In the genomic region with DNA sequence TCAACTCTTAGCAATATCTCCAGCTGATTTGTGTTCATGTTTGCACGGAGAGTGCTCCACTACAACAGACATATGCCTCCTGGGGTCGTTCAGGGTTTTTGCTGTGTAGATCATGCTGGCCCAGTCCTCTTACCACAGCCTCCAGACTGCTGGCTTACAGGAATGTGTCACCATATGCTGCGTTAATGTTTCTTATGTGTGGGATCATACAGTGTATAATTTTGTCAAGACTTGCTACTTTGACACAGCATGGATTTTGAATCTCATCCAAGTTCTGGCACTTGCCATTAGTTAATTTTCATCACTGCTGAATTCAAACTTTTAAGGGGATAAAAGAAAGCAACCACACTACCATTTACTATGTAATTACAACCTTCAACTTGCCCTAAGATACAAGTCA, we compare ENCODE assay signal across 8 mouse cellular contexts. TPM values are rescaled to one million over a fixed set of nuclear protein-coding genes. Genes with fewer than 3 reads are reported as not detected.
A peak's percentile ranks its signal among the peaks of the same experiment; 100 is the strongest.
DNase-seq lines count a peak whose midpoint lies in the region; ATAC-seq and TF ChIP-seq lines count a peak whose summit lies in the region.

No protein-coding gene starts in this region.

- peaks cover 32% of the 10 kb centered on the region for H3K4me1 ChIP-seq in erythroblast, embryonic 14.5 days (ENCODE audit: control insufficient read depth)
- H3K4me1 ChIP-seq in testis, adult 2 months (ENCODE audit: control insufficient read depth, insufficient read depth, low read length), result peaks cover 2% of the 10 kb centered on the region; the same call in 1 of the 2 replicates
- H3K4me1 ChIP-seq in liver, embryonic 11.5 days (replicated peaks; ENCODE audit: control insufficient read depth, insufficient read depth, low read length), result peaks cover 10% of the 10 kb centered on the region

- no peak for TF ChIP-seq POLR2A in testis, adult 2 months (IDR thresholded peaks at IDR 0.05; ENCODE audit: control insufficient read depth, low read depth, low read length)

- H3K9me3 ChIP-seq in erythroblast, embryonic 14.5 days (ENCODE audit: control insufficient read depth, low read length), result no peaks in the 10 kb centered on the region
- no peaks in the 10 kb centered on the region for H3K9me3 ChIP-seq in liver, embryonic 11.5 days (ENCODE audit: control insufficient read depth, low read length)

- peaks cover 12% of the 10 kb centered on the region for H3K36me3 ChIP-seq in erythroblast, embryonic 14.5 days (ENCODE audit: control insufficient read depth)
- no peaks in the 10 kb centered on the region for H3K36me3 ChIP-seq in testis, adult 2 months (ENCODE audit: control insufficient read depth, insufficient read depth, low read length)
- no peaks in the 10 kb centered on the region; the same call in 1 of the 2 replicates for H3K36me3 ChIP-seq in liver, embryonic 11.5 days (ENCODE audit: control insufficient read depth, insufficient read depth, low read length)

- ATAC-seq in erythroblast, adult 5-6 weeks (replicated peaks; ENCODE audit: low FRiP score, poor library complexity, severe bottlenecking), result no peak
- no peak for ATAC-seq in liver, embryonic 11.5 days (replicated peaks; ENCODE audit: low FRiP score)
- no peak for ATAC-seq in megakaryocyte-erythroid progenitor cell, adult 5-6 weeks (replicated peaks; ENCODE audit: low FRiP score, low TSS enrichment, poor library complexity, severe bottlenecking)

- peaks cover 8% of the 10 kb centered on the region for H3K27me3 ChIP-seq in erythroblast, embryonic 14.5 days (ENCODE audit: control insufficient read depth)
- H3K27me3 ChIP-seq in testis, adult 2 months (ENCODE audit: control insufficient read depth, insufficient read depth, low read length), result no peaks in the 10 kb centered on the region
- H3K27me3 ChIP-seq in liver, embryonic 11.5 days (replicated peaks; ENCODE audit: control insufficient read depth, insufficient read depth, low read length), result no peaks in the 10 kb centered on the region; the same call in 1 of the 2 replicates

- H3K4me3 ChIP-seq in erythroblast, embryonic 14.5 days (replicated peaks), result peak overlapping the region; percentile 95
- H3K4me3 ChIP-seq in testis, adult 2 months (ENCODE audit: control insufficient read depth, low read depth, low read length), result peak overlapping the region; percentile 38
- peak overlapping the region; percentile 94 for H3K4me3 ChIP-seq in liver, embryonic 11.5 days (ENCODE audit: low read depth, low read length)

- no peak for DNase-seq in testis, postnatal 10 days (ENCODE audit: low spot score)
- no peak for DNase-seq in liver, embryonic 11.5 days (ENCODE audit: low spot score)
- no peak for DNase-seq in embryo, embryonic 11 days
- no peak for DNase-seq in spleen, postnatal 10 days (ENCODE audit: low spot score in 2 of 2)

- no peak for TF ChIP-seq CTCF in testis, adult 2 months (IDR thresholded peaks at IDR 0.05; ENCODE audit: control insufficient read depth, insufficient read depth, insufficient replicate concordance, low read depth, low read length)

- peak overlapping the region; percentile 92; the same call in 1 of the 2 replicates for H3K9ac ChIP-seq in liver, embryonic 11.5 days (ENCODE audit: low read depth, low read length)

- H3K27ac ChIP-seq in testis, adult 2 months (ENCODE audit: control insufficient read depth, insufficient read depth, low read depth, low read length), result 0 out of 2 replicates have a peak overlapping the region, but pooled peaks have one; percentile 22
- no peak overlapping the region for H3K27ac ChIP-seq in liver, embryonic 11.5 days (ENCODE audit: low read depth, low read length)

- H3K4me2 ChIP-seq in liver, embryonic 11.5 days, result peak overlapping the region; percentile 65

- 52% methylated on average over 3 of the region's 3 CpGs for WGBS in liver, embryonic 11.5 days

RNA-seq across cellular contexts. Expression of a gene that starts 0.7 kb away (rescaled TPM):
- polyA plus RNA-seq in erythroblast, embryonic 14.5 days (2012), result 0.11 and 0.19 TPM in 2 replicates
- total RNA-seq in erythroblast, adult 5-6 weeks (2015; ENCODE audit: low replicate concordance), result 10.0 and 17.3 TPM in 2 replicates
- 13.0 and 17.7 TPM in 2 replicates for total RNA-seq in erythroblast, adult 5-6 weeks (2017; ENCODE audit: low replicate concordance)
- polyA plus RNA-seq in testis, adult 2 months (2012; rRNA removed), result 6.5 and 8.5 TPM in 2 replicates
- 34.4 and 39.0 TPM in 2 replicates for polyA plus RNA-seq in liver, embryonic 11.5 days (2014; fragmentation: Nextera tagmentation; extraction: Ambion mirVana)
- total RNA-seq in megakaryocyte-erythroid progenitor cell, adult 5-6 weeks (2014; fragmentation: Nextera tagmentation), result 36.1 and 45.5 TPM in 2 replicates
- 64.5 and 81.7 TPM in 2 replicates for total RNA-seq in megakaryocyte-erythroid progenitor cell, adult 5-6 weeks (2017)

RNA-seq across cellular contexts. Expression of a gene that starts 12.1 kb away (rescaled TPM):
- 0.01 TPM in 1 of 2 replicates, not detected in the other for polyA plus RNA-seq in erythroblast, embryonic 14.5 days (2012)
- not detected in 2 replicates for total RNA-seq in erythroblast, adult 5-6 weeks (2015; ENCODE audit: low replicate concordance)
- total RNA-seq in erythroblast, adult 5-6 weeks (2017; ENCODE audit: low replicate concordance), result under 0.01 TPM in 1 of 2 replicates, not detected in the other
- 54.0 and 54.2 TPM in 2 replicates for polyA plus RNA-seq in testis, adult 2 months (2012; rRNA removed)
- 1.7 and 1.9 TPM in 2 replicates for polyA plus RNA-seq in liver, embryonic 11.5 days (2014; fragmentation: Nextera tagmentation; extraction: Ambion mirVana)
- total RNA-seq in megakaryocyte-erythroid progenitor cell, adult 5-6 weeks (2014; fragmentation: Nextera tagmentation), result 0.59 TPM in 1 of 2 replicates, not detected in the other
- 0.04 TPM in 1 of 2 replicates, not detected in the other for total RNA-seq in megakaryocyte-erythroid progenitor cell, adult 5-6 weeks (2017)

Comparison
In these comparisons a context has a peak if more than half of its experiments do, and no peak if none do; other contexts are left out.
1. H3K4me3 ChIP-seq: peak in every context shown above with its lines; median percentile 95 in erythroblast, embryonic 14.5 days; 94 in liver, embryonic 11.5 days; 38 in testis, adult 2 months.
2. RNA of a gene that starts 12.1 kb away (polyA plus RNA-seq): 54.0 to 54.2 TPM in testis, adult 2 months; 1.7 to 1.9 TPM in liver, embryonic 11.5 days and 0.01 TPM in erythroblast, embryonic 14.5 days; every median in the first group is over 10 times any median in the second.